Mouse (Mus musculus) ES-CJ7 (cell line): ENCODE data around the gene 9330161L09Rik.
"Not testable (repeated sequence)": the region's sequence is repeated elsewhere in the genome, so short reads cannot be mapped to it uniquely, and the experiment has no call there.

Experiments used
- DNase-seq: peaks from one replicate; pipeline ENCODE4 v3.0.0; 2011; ENCODE audit warnings: low read depth, low spot score

9330161L09Rik gene

GRCm38 (mm10) chr12:103407720-103408119 lies at the start of gene 9330161L09Rik:
Gene 9330161L09Rik (minus strand): TSS chr12:103407820.
- no peak for DNase-seq

GRCm38 (mm10) chr12:103457140-103457539 lies 49.5 kb upstream of the 9330161L09Rik start, which contains the start of gene Ifi27l2b:
Gene Ifi27l2b (minus strand): TSS chr12:103457223.
- DNase-seq, result no peak

DNA sequence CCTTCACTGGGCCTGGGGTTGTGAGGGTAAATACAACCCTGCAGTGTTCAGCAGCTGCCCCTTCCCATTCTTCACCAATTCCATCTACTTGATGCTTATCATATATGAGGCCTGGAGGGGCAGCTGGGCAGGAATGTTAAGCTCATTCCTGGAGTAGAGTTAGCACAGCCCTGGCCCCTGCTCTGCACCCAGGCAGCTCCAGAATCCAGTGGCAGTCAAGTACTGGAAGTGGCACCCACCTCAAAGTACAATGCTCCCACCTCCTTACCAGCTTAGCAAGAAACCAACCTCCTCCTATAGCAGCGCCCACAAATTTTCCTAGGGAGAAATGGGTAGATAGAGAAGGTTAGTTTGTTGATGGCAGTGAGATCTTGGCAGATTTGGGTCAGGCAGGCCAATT lies 49.1 kb upstream of the 9330161L09Rik start:
- DNase-seq, result not testable (repeated sequence)

GRCm38 (mm10) chr12:103453361-103453760 lies 45.7 kb upstream of the 9330161L09Rik start:
- no peak for DNase-seq

DNA sequence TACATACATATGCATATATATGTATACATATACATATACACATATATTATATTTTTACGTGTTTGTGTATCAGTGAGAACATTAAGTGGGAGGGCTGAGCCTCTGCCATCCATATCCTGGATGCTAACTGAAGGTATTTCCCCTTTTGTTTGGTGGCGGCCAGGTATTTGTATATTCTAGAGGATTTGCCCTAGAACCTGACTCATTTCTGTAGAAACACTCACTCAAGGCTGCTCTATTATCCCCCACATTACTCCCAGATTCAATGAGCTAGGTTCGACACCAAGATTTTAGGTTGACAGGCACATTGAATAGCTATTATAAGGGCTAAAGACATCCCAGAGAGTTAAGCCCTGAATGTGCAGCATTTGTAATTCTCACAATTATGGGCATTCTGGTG lies 37.4 kb upstream of the 9330161L09Rik start:
- no peak for DNase-seq

DNA sequence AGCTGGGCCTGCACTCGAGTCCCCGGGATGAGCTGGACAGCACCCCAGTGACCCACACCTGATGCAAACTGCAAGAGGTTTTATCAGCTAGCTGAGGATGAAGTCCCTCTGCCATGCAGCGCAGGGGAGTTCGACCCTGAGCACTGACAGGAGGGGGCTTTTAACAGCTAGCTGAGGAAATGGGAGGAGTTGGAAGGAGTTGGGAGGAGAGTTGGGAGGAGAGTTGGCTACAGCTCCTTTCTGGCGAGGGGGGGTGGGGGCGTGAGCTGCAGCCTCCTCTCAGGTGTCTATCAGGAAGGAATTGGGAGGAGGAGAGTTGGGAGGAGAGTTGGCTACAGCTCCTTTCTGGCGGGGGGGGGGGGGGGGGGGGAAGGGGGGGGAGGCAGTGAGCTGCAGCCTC lies 36.6 kb upstream of the 9330161L09Rik start:
- DNase-seq, result not testable (repeated sequence)

DNA sequence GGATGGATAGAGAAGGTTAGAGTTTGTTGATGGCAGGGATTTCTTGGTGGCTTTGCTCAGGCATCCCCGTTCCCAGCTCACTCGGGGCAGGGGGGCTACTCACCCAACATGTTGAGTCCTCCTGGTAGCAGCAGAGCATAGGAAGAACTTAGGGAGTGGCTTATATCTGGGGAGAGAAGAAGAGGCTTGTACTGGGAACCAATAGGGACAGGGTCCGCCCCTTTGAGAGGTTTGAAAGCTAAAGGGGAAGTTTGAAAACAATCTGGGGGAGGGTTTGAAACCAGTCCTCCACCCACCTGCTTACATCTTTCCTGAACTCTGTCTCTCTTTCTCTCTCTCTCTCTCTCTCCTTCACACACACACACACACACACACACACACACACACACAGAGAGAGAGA lies 35.9 kb upstream of the 9330161L09Rik start, which contains the start of gene Ifi27l2a:
TSS of gene Ifi27l2a (minus strand) at position 157 of the 400 bp plus-strand sequence.
- no peak for DNase-seq

DNA sequence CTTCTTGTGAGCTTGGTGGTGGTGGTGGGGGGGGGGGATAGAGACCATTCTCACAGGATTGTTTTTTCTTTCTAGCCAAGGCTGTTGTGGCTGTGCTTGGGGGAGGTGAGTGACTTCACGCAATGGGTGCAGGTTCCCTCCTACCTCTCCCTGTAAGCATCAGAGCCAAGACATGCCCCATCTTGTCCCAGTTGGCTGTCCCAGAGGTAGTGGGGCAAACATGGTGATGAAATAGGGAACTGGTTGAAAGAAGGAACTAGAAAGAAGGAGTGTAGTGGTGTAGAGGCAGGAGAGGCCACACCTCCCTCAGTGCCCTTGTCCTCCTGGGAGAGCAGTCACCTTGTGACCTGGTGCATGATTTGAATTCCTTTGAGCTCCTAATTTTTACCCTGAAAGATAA lies 30.0 kb upstream of the 9330161L09Rik start:
- no peak for DNase-seq

DNA sequence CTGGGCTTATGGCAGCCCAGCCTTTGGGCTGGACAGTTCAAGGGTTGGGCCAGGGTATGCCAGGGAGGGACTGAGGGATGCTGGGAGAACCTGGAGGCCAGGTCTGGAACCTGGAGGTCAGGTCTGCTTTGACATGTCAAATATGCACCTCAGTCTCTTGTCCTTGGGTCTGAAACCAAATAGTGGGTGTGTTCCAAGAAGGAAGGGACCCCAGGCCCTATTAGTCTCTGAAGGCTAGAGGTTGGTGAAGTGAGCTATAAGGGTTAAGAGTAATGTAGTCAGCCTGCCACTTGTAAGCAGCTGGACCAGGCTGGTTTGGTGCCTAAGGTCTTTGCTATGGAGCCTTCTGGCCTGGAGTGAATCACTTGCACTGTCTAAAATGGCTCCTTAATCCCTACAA lies 27.2 kb upstream of the 9330161L09Rik start:
- DNase-seq, result no peak

DNA sequence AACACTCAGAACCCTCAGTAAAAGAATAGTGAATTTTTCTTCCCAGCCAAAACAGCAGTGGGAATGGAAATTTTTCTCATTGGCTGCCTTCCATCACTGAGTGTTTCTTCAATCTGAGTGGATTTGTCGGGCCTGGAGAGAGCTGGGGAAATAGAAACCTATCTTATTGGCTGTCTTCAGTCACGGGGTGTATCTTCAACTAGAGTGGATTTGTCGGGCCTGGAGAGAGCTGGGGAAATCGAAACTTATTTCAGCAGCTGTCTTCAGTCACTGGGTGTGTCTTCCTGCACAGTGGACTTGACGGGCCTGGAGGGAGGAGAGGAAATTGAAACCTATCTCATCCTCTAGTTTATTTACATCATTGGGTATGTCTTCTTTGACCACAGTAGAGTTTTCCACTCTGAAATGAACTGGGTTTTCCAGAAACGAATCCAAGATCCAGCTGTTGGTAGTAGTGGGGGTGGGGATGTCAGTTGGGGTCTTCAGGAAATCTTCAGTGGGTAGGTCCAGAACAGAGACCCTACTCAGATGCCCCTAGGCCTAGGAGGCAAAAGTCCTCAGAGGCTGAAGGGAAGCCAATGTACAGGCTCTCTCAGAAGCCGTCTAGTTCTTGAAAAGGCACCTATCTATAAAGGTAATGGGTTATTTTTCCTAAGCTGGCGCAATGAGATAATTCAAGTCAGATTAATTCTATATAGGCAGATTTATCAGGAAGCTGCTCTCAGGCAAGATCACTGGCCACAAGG lies 26.5 kb upstream of the 9330161L09Rik start, which contains the start of gene Ifi27:
TSS of gene Ifi27 (plus strand) at position 226 of the 746 bp plus-strand sequence.
- peak; percentile 18 for DNase-seq

DNA sequence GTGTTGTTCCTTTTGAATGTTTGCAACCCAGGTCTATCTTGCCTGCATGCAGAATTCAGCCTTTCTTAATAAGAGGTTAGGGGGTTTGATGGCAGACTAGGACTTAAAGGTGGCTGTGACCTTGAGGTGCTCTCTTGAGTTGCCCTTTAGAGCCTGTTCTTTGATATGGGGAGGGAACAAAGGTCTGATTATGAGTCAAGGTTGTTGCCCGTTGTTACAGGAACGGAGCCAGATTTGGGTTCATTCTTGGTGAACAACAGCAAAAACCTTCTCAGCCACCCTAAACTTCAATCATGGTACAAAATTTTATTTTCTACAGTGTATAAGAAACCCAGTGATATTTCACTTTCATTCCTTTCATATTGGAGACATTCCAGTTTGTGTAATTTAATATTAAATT lies 25.8 kb upstream of the 9330161L09Rik start:
- no peak for DNase-seq

DNA sequence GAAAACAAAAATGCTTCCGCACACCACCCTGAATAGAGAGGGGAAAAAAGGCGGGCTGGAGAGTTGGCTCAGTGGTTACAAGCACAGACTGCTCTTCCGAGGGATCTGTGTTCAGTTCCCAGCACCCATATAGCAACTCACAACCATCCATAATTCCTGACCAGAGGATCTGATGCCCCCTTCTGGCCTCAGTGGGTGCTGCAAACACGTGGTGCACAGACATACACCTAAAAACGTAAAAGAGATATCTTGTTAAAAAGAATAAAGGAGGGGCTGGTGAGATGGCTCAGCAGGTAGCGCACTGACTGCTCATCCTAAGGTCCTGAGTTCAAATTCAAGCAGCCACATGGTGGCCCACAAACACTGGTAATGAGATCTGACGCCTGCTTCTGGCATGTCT lies 19.1 kb upstream of the 9330161L09Rik start:
- DNase-seq, result peak; percentile 32

DNA sequence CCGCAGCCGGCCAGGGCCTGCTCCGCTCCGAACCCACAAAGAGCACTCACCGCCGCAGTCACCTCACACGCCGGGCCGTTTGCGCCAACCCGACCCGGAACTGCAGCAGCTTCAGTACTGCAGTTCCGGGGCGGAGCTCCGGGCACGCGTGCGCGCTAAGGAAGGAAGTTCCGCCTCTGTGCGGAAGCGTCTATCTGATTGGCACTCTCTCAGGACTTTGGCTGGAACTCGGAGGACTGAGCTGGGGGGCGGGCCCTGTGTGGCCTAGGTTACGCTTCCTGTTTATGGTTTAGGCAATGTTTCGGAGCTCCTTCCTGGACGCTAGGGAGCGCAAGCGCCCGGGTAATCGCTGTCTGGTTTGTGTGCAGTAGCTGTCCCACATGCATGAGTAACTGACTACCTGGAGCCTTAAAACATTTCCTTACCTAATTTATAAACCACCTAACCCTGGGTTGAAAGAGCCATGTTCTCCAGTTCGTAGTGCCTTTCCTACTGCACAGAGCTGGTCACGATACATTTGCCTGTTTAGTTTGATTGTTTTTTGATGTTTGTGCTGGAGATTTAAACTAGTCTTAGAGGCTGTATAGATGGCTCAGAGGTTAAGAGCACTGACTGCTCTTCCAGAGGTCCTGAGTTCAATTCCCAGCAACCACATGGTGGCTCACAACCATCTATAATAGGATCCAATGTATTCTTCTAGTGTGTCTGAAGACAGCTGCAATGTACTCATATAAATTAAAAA lies 18.3 kb upstream of the 9330161L09Rik start, which contains the start of gene Ddx24:
TSS of gene Ddx24 (minus strand) at position 102 of the 742 bp plus-strand sequence.
- peak; percentile 99 for DNase-seq

GRCm38 (mm10) chr12:103425016-103425728 lies 17.6 kb upstream of the 9330161L09Rik start:
- DNase-seq, result no peak

DNA sequence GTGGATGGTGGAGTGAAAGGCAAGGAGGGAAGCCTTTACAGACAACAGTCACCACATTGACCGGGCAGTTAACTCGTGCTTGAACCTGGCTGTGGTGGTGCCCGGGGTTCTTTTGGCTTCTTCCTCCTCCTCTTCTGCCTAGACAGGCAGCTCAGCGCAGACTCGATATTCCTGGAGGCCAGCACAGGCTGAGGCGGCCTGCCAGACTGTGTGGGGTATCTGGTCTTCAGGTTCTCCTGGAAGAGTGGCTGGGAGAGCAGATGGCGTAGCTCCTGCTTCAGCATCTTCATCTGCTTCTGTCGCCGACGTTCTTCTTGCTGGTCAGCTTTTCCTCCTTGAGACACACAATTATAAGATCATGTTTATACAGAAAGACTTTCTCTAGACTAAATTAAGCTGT lies 524 bp upstream of the 9330161L09Rik start:
- DNase-seq, result no peak

GRCm38 (mm10) chr12:103404131-103404530 lies 3.5 kb downstream of the 9330161L09Rik start:
- DNase-seq, result no peak

DNA sequence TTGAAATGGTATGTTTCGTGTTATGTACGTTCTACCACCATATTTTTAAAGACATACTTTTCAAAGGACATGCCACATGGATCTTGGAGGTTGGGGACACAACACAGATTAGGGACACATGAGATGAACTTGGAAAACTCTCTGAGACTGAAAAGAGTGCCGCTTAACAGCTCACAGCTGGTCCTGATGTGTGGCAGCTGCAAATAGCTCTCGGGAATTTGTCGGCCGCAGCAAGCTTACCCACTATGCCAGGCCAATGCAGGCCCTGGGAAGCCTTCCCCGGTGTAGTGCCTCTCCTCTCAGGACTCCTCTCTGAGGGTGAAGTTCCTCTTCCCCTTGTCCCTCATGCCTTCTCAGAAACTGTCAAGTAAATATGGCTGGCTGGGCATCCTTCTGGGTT lies 10.9 kb downstream of the 9330161L09Rik start:
- no peak for DNase-seq

DNA sequence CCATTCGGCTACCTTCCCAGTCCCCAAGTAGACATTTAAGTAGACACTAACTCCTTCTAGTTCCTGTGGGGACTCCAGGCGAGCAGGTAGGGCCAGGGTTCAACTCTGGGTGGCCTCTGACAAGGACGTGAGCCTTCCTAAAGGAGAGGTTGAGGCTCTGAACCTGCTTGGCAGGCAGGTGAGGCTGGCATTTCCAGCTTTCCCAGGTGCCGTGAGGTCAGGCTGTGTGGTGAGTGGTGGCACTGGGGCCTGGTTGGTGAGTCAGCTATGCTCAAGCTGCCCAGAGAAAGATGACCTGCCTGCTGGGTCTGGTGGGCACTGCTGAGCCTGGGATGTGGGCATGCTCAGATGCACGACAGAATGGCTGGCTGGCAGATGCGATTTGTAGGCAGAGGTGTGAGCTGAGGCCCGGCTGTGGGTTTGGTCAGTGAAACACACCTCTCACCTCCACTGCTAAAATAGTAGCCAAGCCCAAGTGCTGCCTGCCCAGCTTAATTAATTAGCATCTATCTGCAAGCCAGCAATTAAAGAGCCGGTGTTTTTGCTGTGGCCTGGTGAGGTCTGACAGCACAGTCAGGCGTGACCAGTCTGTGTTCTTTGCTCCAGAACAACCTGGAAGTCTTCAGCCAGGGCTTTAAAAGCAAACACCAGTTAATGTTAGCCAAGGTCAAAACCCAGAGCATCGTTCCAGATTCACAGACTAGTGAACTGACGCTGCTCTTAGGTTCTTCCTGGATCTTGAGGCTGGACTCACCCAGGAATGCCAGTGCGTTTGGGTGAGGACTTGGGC lies 11.9 kb downstream of the 9330161L09Rik start:
- DNase-seq, result no peak

- no peak for DNase-seq
Measured at GRCm38 (mm10) chr12:103393528-103393927, 14.1 kb downstream of the 9330161L09Rik start.

- no peak for DNase-seq
Measured at GRCm38 (mm10) chr12:103391098-103391497, 16.5 kb downstream of the 9330161L09Rik start.

DNA sequence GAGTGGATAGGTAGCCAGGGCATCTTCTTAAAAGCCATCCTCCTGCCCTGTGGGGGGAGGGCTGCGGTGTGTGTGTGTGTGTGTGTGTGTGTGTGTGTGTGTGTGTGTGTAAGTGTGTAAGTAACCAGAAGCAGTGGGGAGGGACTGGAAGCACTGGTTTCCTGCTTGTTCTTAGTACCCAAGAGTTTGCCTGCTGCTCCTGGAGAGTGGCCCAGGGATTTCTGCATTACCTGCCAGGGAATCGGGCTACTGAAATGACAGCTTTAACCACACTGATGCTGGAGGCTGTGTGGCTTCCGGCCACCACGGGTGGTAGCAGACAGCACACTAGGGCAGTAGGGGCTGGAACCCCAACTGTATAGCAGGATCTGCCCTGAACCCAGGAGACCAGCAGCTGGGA lies 17.6 kb downstream of the 9330161L09Rik start:
- DNase-seq, result no peak
